Comparison of ENCODE assay signal across 11 mouse cellular contexts in the genomic region with DNA sequence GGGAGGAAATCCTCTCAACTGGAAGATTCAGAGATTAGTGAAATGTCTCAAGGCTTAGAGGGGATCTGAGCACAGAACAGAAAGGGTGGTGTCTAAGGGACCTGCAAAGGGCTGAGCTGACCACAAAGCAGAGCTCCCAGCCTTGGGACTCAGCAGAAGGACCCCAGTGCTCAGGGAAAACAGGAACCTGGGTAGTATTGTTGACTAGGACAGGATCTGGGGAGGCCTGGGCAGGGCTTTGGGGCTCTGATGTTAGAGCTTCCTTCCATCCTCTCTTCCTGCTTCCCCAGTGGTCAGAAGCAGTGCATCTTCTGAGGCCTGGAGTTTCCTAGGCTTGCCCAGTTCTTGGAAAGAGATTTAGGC. TPM values are rescaled to one million over a fixed set of nuclear protein-coding genes. Genes with fewer than 3 reads are reported as not detected.
"Had no signal": no experiment of that assay in that cellular context is flagged by ENCODE, and none has a peak within 500 bp of the region (broad histone marks: within the 10 kb centered on the region; RNA-seq: fewer than 3 reads in every experiment).

No protein-coding gene starts in this region.

- DNase-seq: thymus, adult 18-20 months had no signal

- H3K4me1 ChIP-seq: liver, embryonic 15.5 days had no signal

- H3K36me3 ChIP-seq: limb, embryonic 10.5 days; liver, embryonic 15.5 days had no signal

- H3K27ac ChIP-seq: left cerebral cortex, adult 2 months; liver, embryonic 15.5 days had no signal

- H3K9me3 ChIP-seq: limb, embryonic 10.5 days; liver, embryonic 15.5 days had no signal

- H3K4me2 ChIP-seq: liver, embryonic 11.5 days; liver, embryonic 15.5 days; lung, embryonic 14.5 days had no signal

- H3K4me3 ChIP-seq: left cerebral cortex, adult 2 months; limb, embryonic 10.5 days; liver, embryonic 15.5 days had no signal

- H3K27me3 ChIP-seq: liver, embryonic 15.5 days had no signal

- H3K9ac ChIP-seq: liver, embryonic 15.5 days; lung, embryonic 14.5 days had no signal

RNA-seq across cellular contexts. Expression of gene Fam170b, which starts 32.1 kb away (rescaled TPM):
- total RNA-seq: layer of hippocampus, postnatal 25 days; left cerebral cortex, adult 2 months; left cerebral cortex, postnatal 14 days; neutrophil, adult 5-6 weeks had no signal
- polyA plus RNA-seq: limb, embryonic 14.5 days; liver, embryonic 11.5 days; urinary bladder, adult 2 months had no signal

RNA-seq across cellular contexts. Expression of gene Vstm4, which starts 54.9 kb away (rescaled TPM):
- total RNA-seq: neutrophil, adult 5-6 weeks had no signal
